Mouse (Mus musculus) lung, postnatal 0 days (tissue): ENCODE data around the gene Adamts16.

Experiments used
- CTCF ChIP-seq: IDR thresholded peaks from 2 replicates; pipeline ENCODE4 v1.5.1; 2016; ENCODE audit warnings: antibody characterized with exemption, mild to moderate bottlenecking
- EP300 ChIP-seq: IDR thresholded peaks from 2 replicates; pipeline ENCODE4 v1.6.1; 2016; ENCODE audit warnings: antibody characterized with exemption, mild to moderate bottlenecking, control low read depth

DNA sequence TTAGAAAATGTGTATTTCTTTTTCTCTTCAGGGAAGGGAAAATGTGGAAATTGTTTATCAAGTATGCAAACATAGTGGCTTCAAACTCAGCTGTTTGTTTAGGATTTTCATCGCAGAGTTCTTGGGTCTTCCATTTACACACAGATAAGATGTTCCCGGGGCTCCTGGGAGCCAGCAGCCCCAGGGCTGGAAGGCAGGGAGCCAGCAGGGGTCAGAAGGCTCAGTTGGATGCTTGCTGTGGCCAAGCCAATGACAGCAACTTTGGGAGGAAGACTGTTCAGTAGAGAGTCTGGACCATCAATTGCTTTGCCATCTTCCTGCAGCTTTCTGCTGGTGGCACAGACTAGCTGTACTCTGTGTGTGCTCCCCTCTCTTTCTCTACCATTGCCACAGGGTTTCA, 108.4 kb downstream of the Adamts16 start:
- TF ChIP-seq EP300 = no peak
- TF ChIP-seq CTCF = no peak
